Mouse (Mus musculus): Measurements from ENCODE around the gene Slc22a5. TPM values are rescaled to one million over a fixed set of nuclear protein-coding genes. Genes with fewer than 3 reads are reported as not detected.
"Not testable (repeated sequence)": the region's sequence is repeated elsewhere in the genome, so short reads cannot be mapped to it uniquely, and the experiment has no call there.

Gene Slc22a5
- polyA plus RNA-seq, 1 experiment from 2014 or later, result 9.4 TPM

- not testable (repeated sequence) for H3K36me3 ChIP-seq (ENCODE audit: control insufficient read depth, insufficient read depth, low read length); H3K27me3 ChIP-seq (ENCODE audit: control insufficient read depth, insufficient read depth, low read length); H3K4me3 ChIP-seq (ENCODE audit: low read depth, low read length); H3K4me1 ChIP-seq (replicated peaks; ENCODE audit: control insufficient read depth, insufficient read depth); ATAC-seq (ENCODE audit: low FRiP score, low TSS enrichment); H3K27ac ChIP-seq (replicated peaks); H3K4me2 ChIP-seq (replicated peaks; ENCODE audit: low read depth); DNase-seq (ENCODE audit: low spot score); H3K9me3 ChIP-seq (ENCODE audit: control insufficient read depth, low read length); H3K9ac ChIP-seq (ENCODE audit: low read length)
- peak; percentile 14; the same call in 1 of the 2 replicates for TF ChIP-seq CTCF (IDR thresholded peaks at IDR 0.05; ENCODE audit: low read depth)
- WGBS, result 83% methylated on average over 5 of the region's 5 CpGs
These were observed 13.4 kb downstream of the Slc22a5 start for GRCm38 (mm10) chr11:53878096-53878495.

- ATAC-seq (ENCODE audit: low FRiP score, low TSS enrichment), result no peak
- TF ChIP-seq CTCF (IDR thresholded peaks at IDR 0.05; ENCODE audit: low read depth), result no peak
- TF ChIP-seq EP300 (optimal IDR thresholded peaks at IDR 0.05), result no peak
- Histone ChIP-seq H3K36me3 (ENCODE audit: control insufficient read depth, insufficient read depth, low read length) (0 out of 2 replicates have a peak, but pooled peaks cover 2% of the 10 kb centered on the region), H3K9ac (ENCODE audit: low read length) (no peak overlapping the region), H3K4me1 (replicated peaks; ENCODE audit: control insufficient read depth, insufficient read depth) (no peaks in the 10 kb centered on the region), H3K4me2 (replicated peaks; ENCODE audit: low read depth) (no peak overlapping the region), H3K4me3 (ENCODE audit: low read depth, low read length) (no peak overlapping the region), H3K27ac (replicated peaks) (no peak overlapping the region), H3K27me3 (ENCODE audit: control insufficient read depth, insufficient read depth, low read length) (no peaks in the 10 kb centered on the region), H3K9me3 (ENCODE audit: control insufficient read depth, low read length) (no peaks in the 10 kb centered on the region)
- DNase-seq (ENCODE audit: low spot score), result no peak
- 81% methylated on average over 4 of the region's 4 CpGs for WGBS
These were observed 15.0 kb downstream of the Slc22a5 start for GRCm38 (mm10) chr11:53876488-53876887.

- 0 out of 2 replicates have a peak, but pooled peaks have one; percentile 61 for ATAC-seq (ENCODE audit: low FRiP score, low TSS enrichment)
- Histone ChIP-seq H3K4me1 (replicated peaks; ENCODE audit: control insufficient read depth, insufficient read depth) (no peaks in the 10 kb centered on the region), H3K9me3 (ENCODE audit: control insufficient read depth, low read length) (no peaks in the 10 kb centered on the region), H3K9ac (ENCODE audit: low read length) (no peak overlapping the region), H3K4me2 (replicated peaks; ENCODE audit: low read depth) (no peak overlapping the region), H3K4me3 (ENCODE audit: low read depth, low read length) (no peak overlapping the region), H3K27ac (replicated peaks) (no peak overlapping the region), H3K27me3 (ENCODE audit: control insufficient read depth, insufficient read depth, low read length) (no peaks in the 10 kb centered on the region), H3K36me3 (ENCODE audit: control insufficient read depth, insufficient read depth, low read length) (0 out of 2 replicates have a peak, but pooled peaks cover 2% of the 10 kb centered on the region)
- 72% methylated on average over 4 of the region's 4 CpGs for WGBS
- DNase-seq (ENCODE audit: low spot score), result peak; percentile 31
- TF ChIP-seq EP300 (optimal IDR thresholded peaks at IDR 0.05) (no peak), CTCF (IDR thresholded peaks at IDR 0.05; ENCODE audit: low read depth) (peak; percentile 64)
These were observed 16.8 kb downstream of the Slc22a5 start for GRCm38 (mm10) chr11:53874706-53875105.

GRCm38 (mm10) chr11:53873909-53874704, 17.4 kb downstream of the Slc22a5 start:
- DNase-seq (ENCODE audit: low spot score); H3K4me2 ChIP-seq (replicated peaks; ENCODE audit: low read depth); H3K9ac ChIP-seq (ENCODE audit: low read length); H3K4me3 ChIP-seq (ENCODE audit: low read depth, low read length); H3K27ac ChIP-seq (replicated peaks); H3K9me3 ChIP-seq (ENCODE audit: control insufficient read depth, low read length); H3K36me3 ChIP-seq (ENCODE audit: control insufficient read depth, insufficient read depth, low read length); H3K4me1 ChIP-seq (replicated peaks; ENCODE audit: control insufficient read depth, insufficient read depth); H3K27me3 ChIP-seq (ENCODE audit: control insufficient read depth, insufficient read depth, low read length): not testable (repeated sequence)
- peak; percentile 24; the same call in 1 of the 2 replicates for TF ChIP-seq CTCF (IDR thresholded peaks at IDR 0.05; ENCODE audit: low read depth)
- WGBS, result 74% methylated on average over 5 of the region's 5 CpGs
- ATAC-seq (ENCODE audit: low FRiP score, low TSS enrichment), result 0 out of 2 replicates have a peak, but pooled peaks have one; percentile 32

- H3K27me3 ChIP-seq (ENCODE audit: control insufficient read depth, insufficient read depth, low read length), result no peaks in the 10 kb centered on the region
- H3K4me2 ChIP-seq (replicated peaks; ENCODE audit: low read depth), result no peak overlapping the region
- ATAC-seq (ENCODE audit: low FRiP score, low TSS enrichment), result peak; percentile 24; the same call in 1 of the 2 replicates
- H3K36me3 ChIP-seq (ENCODE audit: control insufficient read depth, insufficient read depth, low read length), result 0 out of 2 replicates have a peak, but pooled peaks cover 2% of the 10 kb centered on the region
- no peak overlapping the region for H3K4me3 ChIP-seq (ENCODE audit: low read depth, low read length)
- WGBS, result 76% methylated on average over 2 of the region's 2 CpGs
- no peaks in the 10 kb centered on the region for H3K9me3 ChIP-seq (ENCODE audit: control insufficient read depth, low read length)
- DNase-seq (ENCODE audit: low spot score), result no peak
- no peak for TF ChIP-seq CTCF (IDR thresholded peaks at IDR 0.05; ENCODE audit: low read depth)
- TF ChIP-seq EP300 (optimal IDR thresholded peaks at IDR 0.05), result no peak
- no peak overlapping the region for H3K9ac ChIP-seq (ENCODE audit: low read length)
- no peak overlapping the region for H3K27ac ChIP-seq (replicated peaks)
- no peaks in the 10 kb centered on the region for H3K4me1 ChIP-seq (replicated peaks; ENCODE audit: control insufficient read depth, insufficient read depth)
These were observed 19.5 kb downstream of the Slc22a5 start for GRCm38 (mm10) chr11:53871786-53872507.
